Mouse (Mus musculus): ENCODE measurements at regions not wholly inside any gene's neighbourhood (a gene's known extent, or its start where the extent isn't known, plus 50 kb on each side); places are given as distances from the start of the nearest gene placed in this dataset.

DNA sequence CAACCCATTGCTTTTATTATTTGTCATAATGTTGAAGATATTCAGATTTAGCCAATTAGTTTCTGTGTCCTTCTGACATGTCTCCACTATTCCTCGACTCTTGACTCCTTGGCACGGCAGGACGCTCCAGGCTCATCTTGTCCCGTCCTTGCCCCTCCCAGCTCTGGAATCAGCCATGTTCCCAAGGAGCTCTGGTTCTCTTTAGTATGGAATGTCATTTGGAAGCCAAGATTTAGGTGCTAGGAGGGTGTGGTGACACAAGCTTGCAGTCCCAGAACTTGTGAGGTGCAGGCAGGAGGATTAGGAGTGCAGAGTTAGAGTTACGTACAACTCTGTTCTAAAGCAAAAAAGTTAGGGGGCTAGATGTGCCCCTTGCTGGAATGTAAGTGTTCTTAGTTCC lies 166.9 kb upstream of the Klf4 start:
- no peak for TF ChIP-seq CTCF (IDR thresholded peaks at IDR 0.05; ENCODE audit: borderline replicate concordance, extremely low read depth, insufficient read depth, insufficient read length)
- no peak for TF ChIP-seq POLR2A (IDR thresholded peaks at IDR 0.05; ENCODE audit: borderline replicate concordance, extremely low read depth, insufficient read depth, insufficient read length, poor library complexity, severe bottlenecking)

Measured in brain, embryonic 14.5 days (tissue).